20 mouse cellular contexts compared by ENCODE assay signal in genomic region chrX:52972680-52973079, GRCm38 (mm10). TPM values are rescaled to one million over a fixed set of nuclear protein-coding genes. Genes with fewer than 3 reads are reported as not detected.
DNase-seq lines count a peak whose midpoint lies in the region; ATAC-seq and TF ChIP-seq lines count a peak whose summit lies in the region.
"Had no signal": no experiment of that assay in that cellular context is flagged by ENCODE, and none has a peak within 500 bp of the region (broad histone marks: within the 10 kb centered on the region; RNA-seq: fewer than 3 reads in every experiment).

No protein-coding gene starts in this region.

- H3K27me3 ChIP-seq in liver, embryonic 13.5 days, result no peaks in the 10 kb centered on the region
- no peaks in the 10 kb centered on the region for H3K27me3 ChIP-seq in liver, embryonic 11.5 days (replicated peaks; ENCODE audit: control insufficient read depth, insufficient read depth, low read length)
- H3K27me3 ChIP-seq in myocyte (ENCODE audit: control insufficient read depth, insufficient read depth, insufficient read length), result no peaks in the 10 kb centered on the region
- no peaks in the 10 kb centered on the region for H3K27me3 ChIP-seq in kidney, embryonic 16.5 days (ENCODE audit: insufficient read depth, low read length)
- H3K27me3 ChIP-seq: embryonic facial prominence, embryonic 15.5 days; forebrain, embryonic 15.5 days; heart, embryonic 12.5 days; hindbrain, embryonic 15.5 days had no signal

- no peak for ATAC-seq in liver, embryonic 13.5 days (ENCODE audit: low read depth)
- ATAC-seq in liver, embryonic 11.5 days (replicated peaks; ENCODE audit: low FRiP score), result no peak
- no peak for ATAC-seq in kidney, embryonic 16.5 days (ENCODE audit: low FRiP score, low TSS enrichment)
- no peak for ATAC-seq in monocyte, adult 5-6 weeks (replicated peaks; ENCODE audit: insufficient number of reproducible peaks, low FRiP score, low TSS enrichment, poor library complexity, severe bottlenecking)
- ATAC-seq: forebrain, embryonic 15.5 days had no signal

- no peak overlapping the region for H3K4me3 ChIP-seq in liver, embryonic 13.5 days (replicated peaks)
- no peak overlapping the region for H3K4me3 ChIP-seq in liver, embryonic 11.5 days (ENCODE audit: low read depth, low read length)
- H3K4me3 ChIP-seq in embryonic fibroblast, embryonic 13.5 days (ENCODE audit: insufficient read depth, low read length), result no peak overlapping the region
- no peak overlapping the region for H3K4me3 ChIP-seq in myocyte
- H3K4me3 ChIP-seq in kidney, embryonic 16.5 days (ENCODE audit: low read length), result no peak overlapping the region
- H3K4me3 ChIP-seq: embryonic facial prominence, embryonic 15.5 days; forebrain, embryonic 15.5 days; heart, embryonic 12.5 days; hindbrain, embryonic 10.5 days; hindbrain, embryonic 15.5 days had no signal

- no peak for DNase-seq in liver, embryonic 13.5 days
- DNase-seq in liver, embryonic 11.5 days (ENCODE audit: low spot score), result no peak
- DNase-seq in 416B (ENCODE audit: low read depth), result peak; percentile 81
- DNase-seq in spleen, postnatal 4 days (ENCODE audit: low spot score in 2 of 2), result no peak
- DNase-seq: adrenal gland, postnatal 10 days; cerebellum, adult 11 months; cerebellum, adult 8-10 months; cerebellum, postnatal 14 days; embryo, embryonic 11 days; gastrocnemius, postnatal 10 days; heart, postnatal 10 days had no signal

- no peak for TF ChIP-seq CTCF in embryonic fibroblast, embryonic 13.5 days (IDR thresholded peaks at IDR 0.05; ENCODE audit: borderline replicate concordance, insufficient read depth, low read length)

- no peak overlapping the region for H3K9ac ChIP-seq in liver, embryonic 13.5 days
- no peak overlapping the region for H3K9ac ChIP-seq in liver, embryonic 11.5 days (ENCODE audit: low read depth, low read length)
- H3K9ac ChIP-seq in kidney, embryonic 16.5 days (replicated peaks; ENCODE audit: low read length), result no peak overlapping the region
- H3K9ac ChIP-seq: embryonic facial prominence, embryonic 15.5 days; forebrain, embryonic 15.5 days; heart, embryonic 12.5 days; hindbrain, embryonic 15.5 days had no signal

- TF ChIP-seq POLR2A in embryonic fibroblast, embryonic 13.5 days (IDR thresholded peaks at IDR 0.05; ENCODE audit: low read depth, low read length), result no peak
- no peak for TF ChIP-seq POLR2A in myocyte (IDR thresholded peaks at IDR 0.05; ENCODE audit: insufficient read length, low read depth)

- H3K4me2 ChIP-seq in liver, embryonic 13.5 days, result no peak overlapping the region
- no peak overlapping the region for H3K4me2 ChIP-seq in liver, embryonic 11.5 days
- H3K4me2 ChIP-seq in myocyte (ENCODE audit: low read depth), result peak overlapping the region; percentile 58
- no peak overlapping the region for H3K4me2 ChIP-seq in kidney, embryonic 16.5 days (replicated peaks; ENCODE audit: low read depth, low read length)
- H3K4me2 ChIP-seq: embryonic facial prominence, embryonic 15.5 days; forebrain, embryonic 15.5 days; heart, embryonic 12.5 days; hindbrain, embryonic 15.5 days had no signal

- peak overlapping the region; percentile 94 for H3K27ac ChIP-seq in liver, embryonic 13.5 days
- H3K27ac ChIP-seq in liver, embryonic 11.5 days (ENCODE audit: low read depth, low read length), result no peak overlapping the region
- H3K27ac ChIP-seq in embryonic fibroblast, embryonic 13.5 days (ENCODE audit: insufficient read depth, low read length), result peak overlapping the region; percentile 40
- H3K27ac ChIP-seq in kidney, embryonic 16.5 days (ENCODE audit: low read length), result no peak overlapping the region
- H3K27ac ChIP-seq: embryonic facial prominence, embryonic 15.5 days; forebrain, embryonic 15.5 days; hindbrain, embryonic 10.5 days; hindbrain, embryonic 15.5 days had no signal

- no peak overlapping the region for H3ac ChIP-seq in myocyte (ENCODE audit: control insufficient read depth, insufficient read length)

- H3K9me3 ChIP-seq in liver, embryonic 13.5 days (replicated peaks), result no peaks in the 10 kb centered on the region
- no peaks in the 10 kb centered on the region for H3K9me3 ChIP-seq in liver, embryonic 11.5 days (ENCODE audit: control insufficient read depth, low read length)
- no peaks in the 10 kb centered on the region for H3K9me3 ChIP-seq in kidney, embryonic 16.5 days (ENCODE audit: low read length)
- H3K9me3 ChIP-seq: embryonic facial prominence, embryonic 15.5 days; forebrain, embryonic 15.5 days; heart, embryonic 12.5 days; hindbrain, embryonic 10.5 days; hindbrain, embryonic 15.5 days had no signal

- WGBS in liver, embryonic 13.5 days (ENCODE audit: insufficient replicate concordance), result 91% methylated on average over 1 of the region's 1 CpGs
- 83% methylated on average over 1 of the region's 1 CpGs for WGBS in liver, embryonic 11.5 days
- 85% methylated on average over 1 of the region's 1 CpGs for WGBS in kidney, embryonic 16.5 days

- peaks cover 57% of the 10 kb centered on the region for H3K4me1 ChIP-seq in liver, embryonic 13.5 days (replicated peaks)
- H3K4me1 ChIP-seq in liver, embryonic 11.5 days (replicated peaks; ENCODE audit: control insufficient read depth, insufficient read depth, low read length), result 0 out of 2 replicates have a peak, but pooled peaks cover 2% of the 10 kb centered on the region
- peaks cover 10% of the 10 kb centered on the region for H3K4me1 ChIP-seq in embryonic fibroblast, embryonic 13.5 days (ENCODE audit: control insufficient read depth, insufficient read depth, low read length)
- no peaks in the 10 kb centered on the region for H3K4me1 ChIP-seq in kidney, embryonic 16.5 days (ENCODE audit: insufficient read depth, low read length)
- H3K4me1 ChIP-seq: embryonic facial prominence, embryonic 15.5 days; forebrain, embryonic 15.5 days; hindbrain, embryonic 10.5 days; hindbrain, embryonic 15.5 days had no signal

- no peaks in the 10 kb centered on the region for H3K79me2 ChIP-seq in myocyte (ENCODE audit: control insufficient read depth, insufficient read depth)

- no peaks in the 10 kb centered on the region for H3K36me3 ChIP-seq in liver, embryonic 13.5 days
- H3K36me3 ChIP-seq in liver, embryonic 11.5 days (ENCODE audit: control insufficient read depth, insufficient read depth, low read length), result no peaks in the 10 kb centered on the region
- no peaks in the 10 kb centered on the region for H3K36me3 ChIP-seq in myocyte (ENCODE audit: control insufficient read depth, insufficient read depth)
- H3K36me3 ChIP-seq in kidney, embryonic 16.5 days (ENCODE audit: insufficient read depth, low read length), result no peaks in the 10 kb centered on the region
- H3K36me3 ChIP-seq: embryonic facial prominence, embryonic 15.5 days; forebrain, embryonic 15.5 days; heart, embryonic 12.5 days; hindbrain, embryonic 10.5 days; hindbrain, embryonic 15.5 days had no signal

TF ChIP-seq in myocyte, 11 proteins besides CTCF, POLR2A, EP300 and RAD21:
- TF ChIP-seq SRF (IDR thresholded peaks at IDR 0.05; ENCODE audit: control insufficient read depth, insufficient read length, low read depth) (no peak), POLR2AphosphoS2 (IDR thresholded peaks at IDR 0.05; ENCODE audit: insufficient read length, low read depth) (no peak), MYOD1 (IDR thresholded peaks at IDR 0.05; ENCODE audit: control insufficient read depth in 1 of 3, insufficient read length in 2 of 3, low read depth in 2 of 3) (no peak), USF1 (IDR thresholded peaks at IDR 0.05; ENCODE audit: low read depth) (no peak), TCF12 (IDR thresholded peaks at IDR 0.05; ENCODE audit: insufficient read depth, poor library complexity, severe bottlenecking) (no peak), MYOG (IDR thresholded peaks at IDR 0.05; ENCODE audit: control insufficient read depth in 1 of 3, insufficient read depth in 1 of 3, insufficient read length in 2 of 3, low read depth in 2 of 3) (no peak), MAX (IDR thresholded peaks at IDR 0.05; ENCODE audit: low read depth) (no peak), TCF3 (IDR thresholded peaks at IDR 0.05; ENCODE audit: insufficient read length, low read depth) (no peak), E2F4 (IDR thresholded peaks at IDR 0.05; ENCODE audit: insufficient read depth) (no peak), REST (IDR thresholded peaks at IDR 0.05; ENCODE audit: insufficient read depth, insufficient read length) (no peak), CEBPB (IDR thresholded peaks at IDR 0.05; ENCODE audit: insufficient read depth, poor library complexity, severe bottlenecking) (no peak)

RNA-seq across cellular contexts. Expression of gene Hprt, which starts 15.3 kb away (rescaled TPM):
- polyA plus RNA-seq in liver, embryonic 13.5 days (2015; fragmentation: Nextera tagmentation; extraction: Ambion mirVana), result 253 and 285 TPM in 2 replicates
- polyA plus RNA-seq in liver, embryonic 11.5 days (2014; fragmentation: Nextera tagmentation; extraction: Ambion mirVana), result 300 and 324 TPM in 2 replicates
- 132 and 145 TPM in 2 replicates for polyA plus RNA-seq in embryonic fibroblast, embryonic 13.5 days (2011; ENCODE audit: insufficient read length, low read depth, missing spikeins)
- 63.6 TPM for polyA plus RNA-seq in myocyte (2012; fragmentation: generic; extraction: Trizol)
- polyA plus RNA-seq in kidney, embryonic 16.5 days (2015; fragmentation: Nextera tagmentation; extraction: Ambion mirVana), result 151 and 155 TPM in 2 replicates
- 188 to 280 TPM (median 242 TPM) in 3 replicates for total RNA-seq in monocyte, adult 5-6 weeks (2017)

Comparison
In these comparisons a context has a peak if more than half of its experiments do, and no peak if none do; other contexts are left out.
1. H3K27ac ChIP-seq: peak in liver, embryonic 13.5 days (single experiment) and embryonic fibroblast, embryonic 13.5 days (single experiment); none in liver, embryonic 11.5 days (single experiment) and kidney, embryonic 16.5 days (single experiment).